Mouse (Mus musculus): ENCODE measurements around the gene Apold1. TPM values are rescaled to one million over a fixed set of nuclear protein-coding genes. Genes with fewer than 3 reads are reported as not detected.
A peak's percentile ranks its signal among the peaks of the same experiment; 100 is the strongest.

The Apold1 gene
- total and polyA plus RNA-seq, 2 experiments: 0.40 to 0.55 TPM

DNA sequence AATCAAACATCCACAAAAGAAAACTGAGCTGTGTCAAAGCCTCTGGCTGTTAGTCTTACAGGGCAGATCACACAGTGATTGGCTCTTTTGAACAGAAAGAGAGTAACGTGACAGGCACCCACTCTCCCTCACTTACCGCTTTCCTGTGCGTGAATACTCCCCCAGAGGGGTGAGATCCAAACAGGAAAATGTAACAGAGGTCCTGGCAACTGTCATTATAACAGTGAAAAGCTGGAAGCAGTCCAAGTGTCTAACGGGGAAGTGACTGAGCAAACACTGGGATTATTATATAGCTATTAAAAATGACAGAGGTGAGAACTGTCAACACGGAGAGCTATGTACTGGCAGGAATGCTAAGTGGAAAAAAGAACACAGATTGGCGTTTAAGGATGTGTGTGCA lies 4.9 kb upstream of the Apold1 start:
- H3K9ac ChIP-seq (ENCODE audit: low read depth, low read length): no peak overlapping the region
- no peaks in the 10 kb centered on the region for H3K79me2 ChIP-seq (ENCODE audit: control insufficient read depth, insufficient read depth, low read length)
- TF ChIP-seq CTCF (IDR thresholded peaks at IDR 0.05; ENCODE audit: low read depth, low read length): no peak
- TF ChIP-seq POLR2A (IDR thresholded peaks at IDR 0.05; ENCODE audit: extremely low read depth, insufficient read depth, low read length): no peak
- H3K27me3 ChIP-seq (ENCODE audit: control insufficient read depth, insufficient read depth, low read length): no peaks in the 10 kb centered on the region
- 56% methylated on average over 6 of the region's 6 CpGs for WGBS
- H3K4me1 ChIP-seq (ENCODE audit: control insufficient read depth, insufficient read depth, low read length): no peaks in the 10 kb centered on the region
- H3K27ac ChIP-seq (replicated peaks; ENCODE audit: insufficient read depth, low read depth, low read length): no peak overlapping the region
- H3K36me3 ChIP-seq (ENCODE audit: control insufficient read depth, insufficient read depth, low read length): no peaks in the 10 kb centered on the region
- no peak overlapping the region for H3K4me3 ChIP-seq (ENCODE audit: insufficient read depth, low read depth, low read length)
- no peak for DNase-seq (ENCODE audit: extremely low read depth, low read depth, low spot score)

DNA sequence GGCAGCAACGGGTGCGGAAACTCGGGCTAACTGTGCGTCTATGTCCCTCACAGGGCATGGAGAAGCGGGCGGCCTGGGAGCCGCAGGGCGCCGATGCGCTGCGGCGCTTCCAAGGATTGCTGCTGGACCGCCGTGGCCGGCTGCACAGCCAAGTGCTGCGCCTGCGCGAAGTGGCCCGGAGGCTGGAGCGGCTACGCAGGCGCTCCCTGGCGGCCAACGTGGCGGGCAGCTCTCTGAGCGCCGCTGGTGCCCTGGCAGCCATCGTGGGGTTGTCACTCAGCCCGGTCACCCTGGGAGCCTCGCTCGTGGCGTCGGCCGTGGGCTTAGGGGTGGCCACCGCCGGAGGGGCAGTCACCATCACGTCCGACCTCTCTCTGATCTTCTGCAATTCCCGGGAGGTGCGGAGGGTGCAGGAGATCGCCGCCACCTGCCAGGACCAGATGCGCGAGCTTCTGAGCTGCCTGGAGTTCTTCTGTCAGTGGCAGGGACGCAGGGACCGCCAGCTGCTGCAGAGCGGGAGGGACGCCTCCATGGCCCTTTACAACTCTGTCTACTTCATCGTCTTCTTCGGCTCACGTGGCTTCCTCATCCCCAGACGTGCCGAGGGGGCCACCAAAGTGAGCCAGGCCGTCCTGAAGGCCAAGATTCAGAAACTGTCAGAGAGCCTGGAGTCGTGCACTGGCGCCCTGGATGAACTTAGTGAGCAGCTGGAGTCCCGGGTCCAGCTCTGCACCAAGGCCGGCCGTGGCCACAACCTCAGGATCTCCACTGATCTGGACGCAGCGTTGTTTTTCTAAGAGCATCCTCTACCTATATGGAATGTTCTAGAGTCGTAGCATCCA lies 2.2 kb downstream of the Apold1 start:
- DNase-seq (ENCODE audit: extremely low read depth, low read depth, low spot score): peak; percentile 63
- H3K36me3 ChIP-seq (ENCODE audit: control insufficient read depth, insufficient read depth, low read length): no peaks in the 10 kb centered on the region
- H3K4me3 ChIP-seq (ENCODE audit: insufficient read depth, low read depth, low read length): peak overlapping the region; percentile 76
- no peaks in the 10 kb centered on the region for H3K79me2 ChIP-seq (ENCODE audit: control insufficient read depth, insufficient read depth, low read length)
- TF ChIP-seq POLR2A (IDR thresholded peaks at IDR 0.05; ENCODE audit: extremely low read depth, insufficient read depth, low read length) (no peak), CTCF (IDR thresholded peaks at IDR 0.05; ENCODE audit: low read depth, low read length) (peak; percentile 78)
- peaks cover 5% of the 10 kb centered on the region for H3K4me1 ChIP-seq (ENCODE audit: control insufficient read depth, insufficient read depth, low read length)
- H3K27ac ChIP-seq (replicated peaks; ENCODE audit: insufficient read depth, low read depth, low read length): no peak overlapping the region
- peak overlapping the region; percentile 77 for H3K9ac ChIP-seq (ENCODE audit: low read depth, low read length)
- no peaks in the 10 kb centered on the region for H3K27me3 ChIP-seq (ENCODE audit: control insufficient read depth, insufficient read depth, low read length)
- WGBS: 4% methylated on average over 62 of the region's 62 CpGs

GRCm38 (mm10) chr6:134984748-134985147 lies 3.2 kb downstream of the Apold1 start:
- WGBS: 64% methylated on average over 3 of the region's 3 CpGs
- peaks cover 5% of the 10 kb centered on the region for H3K4me1 ChIP-seq (ENCODE audit: control insufficient read depth, insufficient read depth, low read length)
- TF ChIP-seq POLR2A (IDR thresholded peaks at IDR 0.05; ENCODE audit: extremely low read depth, insufficient read depth, low read length) (no peak), CTCF (IDR thresholded peaks at IDR 0.05; ENCODE audit: low read depth, low read length) (no peak)
- no peak for DNase-seq (ENCODE audit: extremely low read depth, low read depth, low spot score)
- no peaks in the 10 kb centered on the region for H3K36me3 ChIP-seq (ENCODE audit: control insufficient read depth, insufficient read depth, low read length)
- H3K27me3 ChIP-seq (ENCODE audit: control insufficient read depth, insufficient read depth, low read length): no peaks in the 10 kb centered on the region
- no peak overlapping the region for H3K27ac ChIP-seq (replicated peaks; ENCODE audit: insufficient read depth, low read depth, low read length)
- H3K79me2 ChIP-seq (ENCODE audit: control insufficient read depth, insufficient read depth, low read length): no peaks in the 10 kb centered on the region
- H3K4me3 ChIP-seq (ENCODE audit: insufficient read depth, low read depth, low read length): no peak overlapping the region
- no peak overlapping the region for H3K9ac ChIP-seq (ENCODE audit: low read depth, low read length)

GRCm38 (mm10) chr6:134988377-134988776 lies 6.9 kb downstream of the Apold1 start:
- TF ChIP-seq POLR2A (IDR thresholded peaks at IDR 0.05; ENCODE audit: extremely low read depth, insufficient read depth, low read length) (no peak), CTCF (IDR thresholded peaks at IDR 0.05; ENCODE audit: low read depth, low read length) (no peak)
- WGBS: 58% methylated on average over 9 of the region's 9 CpGs
- Histone ChIP-seq H3K27me3 (ENCODE audit: control insufficient read depth, insufficient read depth, low read length) (no peaks in the 10 kb centered on the region), H3K4me3 (ENCODE audit: insufficient read depth, low read depth, low read length) (no peak overlapping the region), H3K79me2 (ENCODE audit: control insufficient read depth, insufficient read depth, low read length) (no peaks in the 10 kb centered on the region), H3K27ac (replicated peaks; ENCODE audit: insufficient read depth, low read depth, low read length) (no peak overlapping the region), H3K4me1 (ENCODE audit: control insufficient read depth, insufficient read depth, low read length) (peaks cover 5% of the 10 kb centered on the region), H3K36me3 (ENCODE audit: control insufficient read depth, insufficient read depth, low read length) (no peaks in the 10 kb centered on the region), H3K9ac (ENCODE audit: low read depth, low read length) (no peak overlapping the region)
- DNase-seq (ENCODE audit: extremely low read depth, low read depth, low spot score): no peak

DNA sequence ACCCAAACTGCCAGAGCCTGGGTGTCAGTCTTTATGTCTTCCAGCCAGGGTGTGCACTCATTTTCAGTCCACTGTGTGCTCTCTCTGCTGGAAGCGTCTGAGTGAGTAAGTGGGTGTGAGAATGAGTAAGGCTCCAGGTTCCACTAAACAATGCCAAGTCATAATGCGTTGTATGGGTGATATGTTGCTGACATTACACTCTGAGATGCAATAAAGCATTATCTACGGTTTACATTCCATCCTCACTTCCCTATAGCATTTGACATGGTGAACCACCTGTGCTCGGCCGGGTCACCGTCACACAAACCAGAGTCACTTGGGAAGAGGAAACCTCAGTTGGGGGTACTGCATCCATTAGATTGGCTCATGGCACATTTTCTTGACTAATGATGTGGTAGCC lies 9.2 kb downstream of the Apold1 start:
- H3K4me1 ChIP-seq (ENCODE audit: control insufficient read depth, insufficient read depth, low read length): no peaks in the 10 kb centered on the region
- no peak for DNase-seq (ENCODE audit: extremely low read depth, low read depth, low spot score)
- TF ChIP-seq CTCF (IDR thresholded peaks at IDR 0.05; ENCODE audit: low read depth, low read length) (no peak), POLR2A (IDR thresholded peaks at IDR 0.05; ENCODE audit: extremely low read depth, insufficient read depth, low read length) (no peak)
- 94% methylated on average over 6 of the region's 6 CpGs for WGBS
- H3K79me2 ChIP-seq (ENCODE audit: control insufficient read depth, insufficient read depth, low read length): no peaks in the 10 kb centered on the region
- H3K9ac ChIP-seq (ENCODE audit: low read depth, low read length): no peak overlapping the region
- H3K4me3 ChIP-seq (ENCODE audit: insufficient read depth, low read depth, low read length): no peak overlapping the region
- H3K27me3 ChIP-seq (ENCODE audit: control insufficient read depth, insufficient read depth, low read length): no peaks in the 10 kb centered on the region
- H3K36me3 ChIP-seq (ENCODE audit: control insufficient read depth, insufficient read depth, low read length): no peaks in the 10 kb centered on the region
- no peak overlapping the region for H3K27ac ChIP-seq (replicated peaks; ENCODE audit: insufficient read depth, low read depth, low read length)

DNA sequence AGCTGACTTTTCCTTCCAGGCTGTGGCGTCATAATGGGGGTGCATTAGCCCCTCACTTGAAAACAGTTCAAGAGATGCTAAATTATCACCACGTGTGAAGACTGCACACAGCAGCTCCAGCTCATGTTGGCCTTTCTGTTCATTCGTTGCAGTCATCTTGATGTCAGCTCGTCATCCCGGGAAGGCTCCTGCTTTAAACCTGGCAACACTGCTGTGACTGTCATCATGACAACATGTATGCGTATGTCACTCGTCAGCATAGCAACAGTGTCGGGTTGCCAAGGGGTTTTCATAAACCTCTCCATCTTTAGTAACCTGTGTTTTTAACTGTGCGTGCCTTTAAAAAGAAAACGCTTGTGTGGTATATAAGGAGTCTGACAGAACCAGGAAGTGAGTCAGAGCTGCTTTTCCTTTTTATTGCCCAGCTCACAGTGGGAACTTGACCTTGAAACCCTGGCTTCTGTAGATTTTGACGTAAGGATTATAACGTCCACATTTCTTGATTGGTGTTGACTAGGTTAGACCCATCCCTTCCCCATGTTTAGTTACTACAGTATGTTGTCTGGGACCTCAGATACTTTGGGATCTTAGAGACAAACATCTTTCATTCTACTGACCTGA lies 12.6 kb downstream of the Apold1 start:
- no peak overlapping the region for H3K9ac ChIP-seq (ENCODE audit: low read depth, low read length)
- WGBS: 70% methylated on average over 12 of the region's 12 CpGs
- DNase-seq (ENCODE audit: extremely low read depth, low read depth, low spot score): no peak
- H3K27me3 ChIP-seq (ENCODE audit: control insufficient read depth, insufficient read depth, low read length): no peaks in the 10 kb centered on the region
- H3K79me2 ChIP-seq (ENCODE audit: control insufficient read depth, insufficient read depth, low read length): no peaks in the 10 kb centered on the region
- TF ChIP-seq CTCF (IDR thresholded peaks at IDR 0.05; ENCODE audit: low read depth, low read length) (no peak), POLR2A (IDR thresholded peaks at IDR 0.05; ENCODE audit: extremely low read depth, insufficient read depth, low read length) (no peak)
- no peak overlapping the region for H3K27ac ChIP-seq (replicated peaks; ENCODE audit: insufficient read depth, low read depth, low read length)
- H3K4me1 ChIP-seq (ENCODE audit: control insufficient read depth, insufficient read depth, low read length): no peaks in the 10 kb centered on the region
- no peaks in the 10 kb centered on the region for H3K36me3 ChIP-seq (ENCODE audit: control insufficient read depth, insufficient read depth, low read length)
- no peak overlapping the region for H3K4me3 ChIP-seq (ENCODE audit: insufficient read depth, low read depth, low read length)

All from liver, adult 2 months (tissue).